Mouse (Mus musculus) cortical plate, adult 2 months (tissue): Measurements from ENCODE around the gene Hbs1l. TPM values are rescaled to one million over a fixed set of nuclear protein-coding genes. Genes with fewer than 3 reads are reported as not detected.
"Not testable (repeated sequence)": the region's sequence is repeated elsewhere in the genome, so short reads cannot be mapped to it uniquely, and the experiment has no call there.

Source experiments
- H3K27ac ChIP-seq: fragments of 200-500 bp; 2 replicates; pipeline ENCODE4 v1.5.1; 2012; ENCODE audit warnings: low read length, control low read depth, inconsistent platforms; ENCODE audit not compliant: insufficient read depth
- H3K4me1 ChIP-seq: fragments of 200-500 bp; 2 replicates; pipeline ENCODE4 v1.6.1; 2011; ENCODE audit warnings: low read length; ENCODE audit not compliant: control insufficient read depth, insufficient read depth
- H3K4me3 ChIP-seq: fragments of 200-500 bp; 2 replicates; pipeline ENCODE4 v1.5.1; 2011; ENCODE audit warnings: mild to moderate bottlenecking, low read length, control low read depth; ENCODE audit not compliant: insufficient read depth
- CTCF ChIP-seq: fragments of 200-500 bp; IDR thresholded peaks from 2 replicates; pipeline ENCODE4 v1.5.1; 2011; ENCODE audit warnings: mild to moderate bottlenecking, control low read depth, low read length; ENCODE audit not compliant: insufficient read depth; ENCODE audit errors: extremely low read depth
- POLR2A ChIP-seq: fragments of 200-500 bp; IDR thresholded peaks from 2 replicates; pipeline ENCODE4 v1.6.1; 2011; ENCODE audit warnings: mild to moderate bottlenecking, low read length, control low read depth; ENCODE audit not compliant: insufficient read depth; ENCODE audit errors: extremely low read depth
- polyA plus RNA-seq: library from polyadenylated mRNA; depleted of rRNA; stranded (reverse); fragments of >200 nt; gene quantifications from 2 replicates; pipeline ENCODE4 v1.2.3, GENCODE M21; 2012

Hbs1l gene
- polyA plus RNA-seq, 1 experiment, result 43.4 TPM

DNA sequence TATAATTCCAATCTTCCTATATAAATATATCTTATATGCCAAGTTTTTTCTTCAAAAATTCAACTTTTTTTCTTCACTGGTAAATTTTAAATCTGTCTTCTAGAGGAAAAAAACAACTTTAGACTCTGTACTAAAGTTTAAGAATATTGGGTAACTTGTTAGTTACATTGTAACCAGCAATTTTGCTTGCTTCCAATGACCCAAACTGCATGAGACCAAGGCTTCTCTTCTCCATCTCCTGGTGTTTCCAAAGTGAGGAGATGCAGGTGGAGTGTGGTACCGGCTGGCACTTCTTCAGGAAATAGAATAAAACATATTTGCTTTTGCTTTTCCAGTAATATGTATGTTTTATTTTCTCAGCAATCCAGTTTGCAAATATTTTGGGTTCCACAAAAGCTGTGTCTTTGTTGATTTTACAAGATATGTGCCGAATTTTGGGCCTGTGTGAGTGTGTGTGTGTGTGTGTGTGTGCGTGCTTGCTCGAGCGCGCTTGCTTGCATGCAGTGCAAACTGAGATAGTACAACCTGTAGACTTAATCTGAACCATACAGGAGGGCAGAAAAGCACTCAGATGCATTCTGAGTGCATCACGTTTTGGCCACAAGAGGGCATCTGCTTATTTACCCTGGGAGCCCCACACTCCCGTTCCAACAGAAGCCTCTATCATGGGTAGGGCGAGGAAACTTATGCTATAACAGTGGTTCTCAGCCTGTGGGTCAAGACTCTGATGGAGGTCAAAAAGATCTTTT lies 82.6 kb downstream of the Hbs1l start:
- H3K4me1 ChIP-seq, result no peaks in the 10 kb centered on the region
- H3K27ac ChIP-seq, result no peak overlapping the region
- TF ChIP-seq POLR2A, result no peak
- peak; percentile 45; the same call in 1 of the 2 replicates for TF ChIP-seq CTCF
- H3K4me3 ChIP-seq, result no peak overlapping the region

DNA sequence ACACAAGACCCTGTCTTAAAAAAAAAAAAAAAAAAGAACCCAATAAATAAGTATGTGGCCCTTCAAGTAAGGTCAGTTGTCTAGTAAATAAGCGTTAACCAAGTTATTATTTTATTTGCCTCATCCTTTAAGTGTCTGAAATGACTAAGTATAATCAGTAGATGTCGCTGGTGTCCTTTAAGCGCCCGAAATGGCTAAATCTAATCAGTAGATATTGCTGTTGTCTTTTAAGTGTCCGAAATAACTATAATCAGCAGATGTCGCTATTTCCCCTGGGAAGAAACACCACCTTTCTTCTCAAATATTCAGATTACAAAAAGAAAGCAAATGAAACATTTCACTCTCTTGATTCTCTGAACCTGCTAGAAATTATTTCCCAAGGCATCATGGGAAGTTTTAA lies 87.1 kb downstream of the Hbs1l start:
- H3K27ac ChIP-seq, result no peak overlapping the region
- H3K4me3 ChIP-seq, result no peak overlapping the region
- H3K4me1 ChIP-seq, result no peaks in the 10 kb centered on the region
- TF ChIP-seq POLR2A (no peak), CTCF (0 out of 2 replicates have a peak, but pooled peaks have one; percentile 19)

- Histone ChIP-seq H3K27ac (no peak overlapping the region), H3K4me1 (no peaks in the 10 kb centered on the region), H3K4me3 (no peak overlapping the region)
- no peak for TF ChIP-seq CTCF
- no peak for TF ChIP-seq POLR2A
Observed at GRCm38 (mm10) chr10:21385111-21385663, 89.4 kb downstream of the Hbs1l start.

GRCm38 (mm10) chr10:21389075-21389474 lies 93.3 kb downstream of the Hbs1l start:
- no peak for TF ChIP-seq POLR2A
- TF ChIP-seq CTCF, result no peak
- Histone ChIP-seq H3K4me1 (no peaks in the 10 kb centered on the region), H3K27ac (no peak overlapping the region), H3K4me3 (no peak overlapping the region)

DNA sequence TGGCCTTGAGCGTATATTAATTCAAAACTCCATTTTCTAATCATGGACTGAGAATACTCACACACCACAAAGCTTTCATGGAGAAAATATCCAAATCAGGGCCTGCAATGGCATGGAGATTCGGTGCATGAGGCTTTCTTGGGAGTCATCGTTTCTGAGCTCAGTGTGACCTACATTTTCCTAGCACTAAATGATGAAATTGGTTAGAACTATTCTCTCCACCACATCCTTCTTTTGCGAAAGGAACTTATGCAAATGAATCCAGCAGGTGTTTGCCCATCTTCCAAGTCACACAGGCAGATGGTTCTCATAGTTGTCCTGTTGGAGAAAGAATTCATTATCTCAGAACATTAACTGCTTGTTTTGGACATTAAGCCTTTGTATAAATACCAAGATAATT lies 94.7 kb downstream of the Hbs1l start:
- H3K4me3 ChIP-seq, result no peak overlapping the region
- no peak overlapping the region for H3K27ac ChIP-seq
- TF ChIP-seq POLR2A (no peak), CTCF (no peak)
- no peaks in the 10 kb centered on the region for H3K4me1 ChIP-seq

DNA sequence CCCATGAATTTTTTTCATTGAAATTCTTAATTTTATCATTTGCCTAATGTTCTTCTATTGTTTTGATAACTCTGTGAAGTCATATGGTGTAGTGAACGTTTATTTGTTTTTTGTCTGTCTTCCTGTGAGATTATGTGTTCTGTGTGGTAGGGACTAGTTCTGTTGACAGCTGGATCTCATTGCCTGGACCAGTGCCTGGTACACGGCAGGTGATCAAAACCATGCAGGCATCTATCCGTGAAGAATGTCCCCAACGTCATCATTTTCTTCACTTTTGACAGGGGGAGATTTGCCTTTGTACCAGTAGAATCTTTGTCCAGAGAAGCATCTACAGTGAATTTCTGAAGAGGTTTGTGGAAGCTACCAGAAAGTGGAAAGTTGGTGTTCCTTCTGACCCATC lies 95.5 kb downstream of the Hbs1l start:
- TF ChIP-seq POLR2A, result no peak
- TF ChIP-seq CTCF, result no peak
- no peak overlapping the region for H3K27ac ChIP-seq
- no peak overlapping the region for H3K4me3 ChIP-seq
- no peaks in the 10 kb centered on the region for H3K4me1 ChIP-seq

- H3K4me3 ChIP-seq, result no peak overlapping the region
- no peaks in the 10 kb centered on the region for H3K4me1 ChIP-seq
- TF ChIP-seq CTCF (no peak), POLR2A (no peak)
- H3K27ac ChIP-seq, result no peak overlapping the region
Observed at GRCm38 (mm10) chr10:21393390-21393789, 97.6 kb downstream of the Hbs1l start.

DNA sequence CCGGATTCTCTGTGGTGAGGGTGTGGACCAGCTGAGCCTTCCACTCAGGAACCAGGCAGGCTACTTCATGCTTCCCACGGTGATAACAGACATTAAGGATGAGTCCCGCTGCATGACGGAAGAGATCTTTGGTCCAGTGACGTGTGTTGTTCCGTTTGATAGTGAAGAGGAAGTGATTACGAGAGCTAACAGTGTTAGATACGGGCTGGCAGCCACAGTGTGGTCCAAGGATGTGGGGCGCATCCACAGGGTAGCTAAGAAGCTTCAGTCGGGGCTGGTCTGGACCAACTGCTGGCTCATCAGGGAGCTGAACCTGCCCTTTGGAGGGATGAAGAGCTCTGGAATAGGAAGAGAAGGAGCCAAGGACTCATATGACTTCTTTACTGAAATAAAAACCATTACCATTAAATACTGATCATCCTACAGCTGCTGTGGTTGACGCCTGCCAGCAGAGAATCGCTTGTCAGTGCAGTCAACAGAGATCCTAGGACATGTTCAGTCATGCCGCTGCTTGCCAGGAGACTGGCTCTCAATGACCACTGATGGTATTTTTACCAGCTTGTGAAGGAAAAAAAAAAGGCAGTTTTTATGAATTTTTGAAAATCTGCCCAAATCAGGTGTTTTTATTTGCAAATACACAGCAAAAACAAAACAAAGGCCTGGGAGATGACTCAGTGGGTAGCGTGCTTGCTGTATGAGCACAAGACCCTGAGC lies 99.8 kb downstream of the Hbs1l start:
- Histone ChIP-seq H3K27ac (no peak overlapping the region), H3K4me3 (no peak overlapping the region), H3K4me1 (no peaks in the 10 kb centered on the region)
- no peak for TF ChIP-seq POLR2A
- TF ChIP-seq CTCF, result no peak

DNA sequence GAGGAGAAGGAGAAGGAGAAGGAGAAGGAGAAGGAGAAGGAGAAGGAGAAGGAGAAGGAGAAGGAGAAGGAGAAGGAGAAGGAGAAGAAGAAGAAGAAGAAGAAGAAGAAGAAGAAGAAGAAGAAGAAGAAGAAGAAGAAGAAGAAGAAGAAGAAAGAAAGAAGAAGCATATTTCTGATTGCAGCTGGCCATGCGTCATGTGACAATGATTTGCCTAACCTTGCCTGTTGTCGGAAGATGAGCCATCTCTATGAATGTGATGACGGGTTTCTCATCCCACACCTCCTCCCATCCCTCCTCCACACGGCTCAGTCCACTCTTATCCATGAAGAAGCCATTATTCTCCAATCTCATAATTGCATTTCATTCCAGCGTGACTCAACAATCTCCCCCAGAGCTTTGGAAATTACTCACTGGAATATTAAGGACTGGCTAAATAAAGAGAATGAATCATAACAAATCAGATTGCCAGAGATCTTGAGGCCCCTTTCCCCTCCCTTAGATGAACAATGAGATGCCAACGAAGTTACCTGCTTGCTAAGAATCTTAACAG lies 103.2 kb downstream of the Hbs1l start:
- not testable (repeated sequence) for H3K4me3 ChIP-seq, H3K27ac ChIP-seq, H3K4me1 ChIP-seq

DNA sequence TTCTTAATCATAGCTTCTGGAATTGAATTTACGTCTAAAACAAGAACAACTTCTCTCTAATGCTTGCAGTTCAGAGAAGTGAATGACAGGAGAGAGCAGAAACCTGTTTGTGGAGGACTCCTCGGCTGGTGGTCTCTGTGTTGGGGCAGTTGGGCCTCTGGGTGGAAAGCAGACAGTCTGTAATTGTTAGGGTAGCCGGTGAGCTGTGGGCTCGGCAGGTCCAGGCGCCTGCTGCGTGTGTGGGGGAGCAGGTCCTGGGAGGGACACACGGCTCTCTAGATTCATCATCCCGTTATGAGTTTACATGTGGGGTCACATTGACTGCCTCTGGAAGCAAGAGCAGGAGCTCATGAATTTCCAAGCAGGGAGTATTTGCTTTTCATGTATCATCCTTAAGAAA lies 103.8 kb downstream of the Hbs1l start:
- TF ChIP-seq CTCF (no peak), POLR2A (no peak)
- Histone ChIP-seq H3K4me3 (no peak overlapping the region), H3K4me1 (no peaks in the 10 kb centered on the region), H3K27ac (no peak overlapping the region)
